Mouse (Mus musculus) brain, embryonic 14.5 days (tissue): Measurements from ENCODE around the gene Reln.

ENCODE experiments used
- CTCF ChIP-seq: fragments of 200-500 bp; IDR thresholded peaks from 2 replicates; pipeline ENCODE4 v1.5.1; 2012; ENCODE audit warnings: inconsistent platforms, mild to moderate bottlenecking, moderate library complexity, borderline replicate concordance; ENCODE audit not compliant: insufficient read depth, insufficient read length; ENCODE audit errors: extremely low read depth
- POLR2A ChIP-seq: fragments of 200-500 bp; IDR thresholded peaks from 2 replicates; pipeline ENCODE4 v1.6.1; 2012; ENCODE audit warnings: mild to moderate bottlenecking, inconsistent platforms, borderline replicate concordance; ENCODE audit not compliant: poor library complexity, insufficient read depth, insufficient read length, severe bottlenecking; ENCODE audit errors: extremely low read depth

- no peak for TF ChIP-seq CTCF
- no peak for TF ChIP-seq POLR2A
These were observed 15.8 kb downstream of the Reln start for GRCm38 (mm10) chr5:22328431-22329359.
